Mouse (Mus musculus): ENCODE measurements at regions not wholly inside any gene's neighbourhood (a gene's known extent, or its start where the extent isn't known, plus 50 kb on each side); places are given as distances from the start of the nearest gene placed in this dataset.
"Not testable (repeated sequence)": the region's sequence is repeated elsewhere in the genome, so short reads cannot be mapped to it uniquely, and the experiment has no call there.

DNA sequence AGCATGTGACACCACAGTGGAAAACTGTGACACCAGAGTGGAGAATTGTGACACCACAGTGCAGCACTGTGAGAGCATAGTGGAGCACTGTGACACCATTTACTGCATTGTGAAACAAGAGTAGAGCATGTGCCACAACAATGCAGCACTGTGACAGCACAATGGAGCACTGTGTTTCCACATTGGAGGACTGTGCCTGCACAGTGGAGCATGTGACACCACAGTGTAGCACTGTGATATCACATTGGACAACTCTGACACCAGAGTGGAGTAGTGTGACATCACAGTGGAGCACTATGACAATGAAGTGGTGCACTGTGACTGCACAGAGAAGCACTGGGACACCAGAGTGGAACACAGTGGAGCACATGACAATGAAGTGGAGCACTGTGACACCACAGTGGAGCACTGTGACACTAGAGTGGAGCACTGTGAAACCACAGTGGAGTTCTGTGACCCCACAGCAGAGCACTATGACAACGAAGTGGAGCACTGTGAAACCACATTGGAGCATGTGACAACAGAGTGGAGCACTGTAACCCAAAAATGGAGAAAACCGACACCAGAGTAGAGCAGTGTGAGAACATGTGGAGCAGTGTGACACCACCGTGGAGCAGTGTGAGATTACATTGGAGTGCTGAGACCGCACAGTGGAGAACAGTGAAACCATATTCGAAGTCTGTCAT, 100.9 kb upstream of the Vmn1r2 start:
- Histone ChIP-seq H3K9ac (no peak overlapping the region), H3K36me3 (ENCODE audit: insufficient read depth) (no peaks in the 10 kb centered on the region), H3K4me3 (ENCODE audit: low read depth, low read length) (no peak overlapping the region), H3K4me1 (ENCODE audit: insufficient read depth) (no peaks in the 10 kb centered on the region), H3K9me3 (ENCODE audit: low read length) (peaks cover 85% of the 10 kb centered on the region), H3K4me2 (ENCODE audit: low read depth) (no peak overlapping the region), H3K27ac (ENCODE audit: low read depth, low read length) (no peak overlapping the region), H3K27me3 (ENCODE audit: insufficient read depth, low read length) (no peaks in the 10 kb centered on the region)
- DNase-seq (no peak), ATAC-seq (no peak)
- TF ChIP-seq CTCF (IDR thresholded peaks at IDR 0.05; ENCODE audit: low read depth), result no peak
- WGBS, result 77% methylated on average over 5 of the region's 5 CpGs

- no peak overlapping the region for H3K4me3 ChIP-seq (ENCODE audit: low read depth, low read length)
- H3K4me2 ChIP-seq (ENCODE audit: low read depth), result no peak overlapping the region
- DNase-seq (no peak), ATAC-seq (no peak)
- H3K4me1 ChIP-seq (ENCODE audit: insufficient read depth), result no peaks in the 10 kb centered on the region
- TF ChIP-seq CTCF (IDR thresholded peaks at IDR 0.05; ENCODE audit: low read depth), result no peak
- no peaks in the 10 kb centered on the region for H3K27me3 ChIP-seq (ENCODE audit: insufficient read depth, low read length)
- H3K27ac ChIP-seq (ENCODE audit: low read depth, low read length), result no peak overlapping the region
- H3K9ac ChIP-seq, result no peak overlapping the region
- H3K9me3 ChIP-seq (ENCODE audit: low read length), result peaks cover 80% of the 10 kb centered on the region
- 48% methylated on average over 2 of the region's 2 CpGs for WGBS
- H3K36me3 ChIP-seq (ENCODE audit: insufficient read depth), result no peaks in the 10 kb centered on the region
These were observed 99.9 kb upstream of the Vmn1r2 start for GRCm38 (mm10) chr4:3067265-3067664.

DNA sequence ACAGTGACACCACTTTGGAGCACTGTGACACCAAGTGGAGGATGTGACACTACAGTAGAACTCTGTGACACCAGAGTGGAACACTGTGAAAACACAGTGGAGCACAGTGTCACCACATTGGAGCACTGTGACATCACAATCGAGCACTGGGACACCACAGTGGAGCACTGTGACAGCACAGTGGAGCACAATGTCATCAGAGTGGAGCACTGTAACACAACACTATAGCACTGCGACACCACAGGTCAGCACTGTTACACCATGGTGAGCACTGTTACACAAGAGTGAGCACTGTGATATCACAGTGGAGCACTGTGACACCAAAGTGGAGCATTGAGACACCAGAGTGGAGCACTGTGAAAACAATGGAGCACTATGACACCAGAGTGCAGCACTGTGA, 99.5 kb upstream of the Vmn1r2 start:
- no peaks in the 10 kb centered on the region for H3K27me3 ChIP-seq (ENCODE audit: insufficient read depth, low read length)
- DNase-seq (no peak), ATAC-seq (peak; percentile 21)
- H3K4me2 ChIP-seq (ENCODE audit: low read depth), result no peak overlapping the region
- H3K27ac ChIP-seq (ENCODE audit: low read depth, low read length), result no peak overlapping the region
- H3K9ac ChIP-seq, result no peak overlapping the region
- H3K9me3 ChIP-seq (ENCODE audit: low read length), result peaks cover 80% of the 10 kb centered on the region
- WGBS, result 41% methylated on average over 2 of the region's 2 CpGs
- H3K4me1 ChIP-seq (ENCODE audit: insufficient read depth), result no peaks in the 10 kb centered on the region
- no peak overlapping the region for H3K4me3 ChIP-seq (ENCODE audit: low read depth, low read length)
- no peak for TF ChIP-seq CTCF (IDR thresholded peaks at IDR 0.05; ENCODE audit: low read depth)
- H3K36me3 ChIP-seq (ENCODE audit: insufficient read depth), result no peaks in the 10 kb centered on the region

DNA sequence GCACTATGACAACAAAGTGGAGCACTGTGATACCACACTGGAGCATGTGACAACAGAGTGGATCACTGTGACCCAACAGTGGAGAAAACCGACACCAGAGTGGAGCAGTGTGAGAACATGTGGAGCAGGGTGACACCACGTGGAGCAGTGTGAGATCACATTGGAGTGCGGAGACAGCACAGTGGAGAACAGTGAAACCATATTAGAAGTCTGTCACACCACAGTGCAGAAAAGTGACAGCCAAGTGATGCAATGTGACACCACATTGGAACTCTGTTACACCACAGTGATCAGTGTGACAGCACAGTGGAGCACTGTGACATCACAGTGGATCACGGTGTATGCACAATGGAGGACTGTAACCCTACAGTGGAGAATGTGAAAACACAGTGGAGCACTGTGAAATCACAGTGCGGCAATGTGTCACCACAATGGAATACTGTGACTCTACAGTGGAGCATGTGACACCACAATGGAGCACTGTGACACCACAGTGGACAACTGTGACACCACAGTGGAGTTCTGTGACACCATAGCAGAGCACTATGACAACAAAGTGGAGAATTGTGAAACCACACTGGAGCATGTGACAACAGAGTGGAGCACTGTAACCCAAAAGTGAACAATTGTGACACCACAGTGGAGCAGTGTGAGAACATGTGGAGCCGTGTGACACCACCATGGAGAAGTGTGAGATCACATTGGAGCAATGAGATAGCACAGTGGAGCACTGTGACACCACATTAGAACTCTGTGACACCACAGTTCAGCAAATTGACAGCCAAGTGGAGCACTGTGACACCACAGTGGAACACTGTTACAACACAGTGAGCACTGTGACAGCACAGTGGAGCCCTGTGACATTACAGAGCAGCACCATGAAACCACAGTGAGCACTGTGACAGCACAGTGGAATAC, 98.6 kb upstream of the Vmn1r2 start:
- ATAC-seq (peak; percentile 12; the same call in 1 of the 2 replicates), DNase-seq (no peak)
- whole genome bisulfite sequencing, result 87% methylated on average over 6 of the region's 6 CpGs
- TF ChIP-seq CTCF (IDR thresholded peaks at IDR 0.05; ENCODE audit: low read depth), result no peak
- Histone ChIP-seq H3K27me3 (ENCODE audit: insufficient read depth, low read length) (no peaks in the 10 kb centered on the region), H3K9me3 (ENCODE audit: low read length) (peaks cover 72% of the 10 kb centered on the region), H3K4me2 (ENCODE audit: low read depth) (no peak overlapping the region), H3K9ac (no peak overlapping the region), H3K36me3 (ENCODE audit: insufficient read depth) (no peaks in the 10 kb centered on the region), H3K27ac (ENCODE audit: low read depth, low read length) (no peak overlapping the region), H3K4me1 (ENCODE audit: insufficient read depth) (no peaks in the 10 kb centered on the region), H3K4me3 (ENCODE audit: low read depth, low read length) (no peak overlapping the region)

GRCm38 (mm10) chr4:3069341-3069740, 97.8 kb upstream of the Vmn1r2 start:
- 55% methylated on average over 1 of the region's 1 CpGs for WGBS
- H3K27me3 ChIP-seq (ENCODE audit: insufficient read depth, low read length), result no peaks in the 10 kb centered on the region
- H3K4me1 ChIP-seq (ENCODE audit: insufficient read depth), result no peaks in the 10 kb centered on the region
- ATAC-seq (peak; percentile 16; the same call in 1 of the 2 replicates), DNase-seq (no peak)
- no peak overlapping the region for H3K27ac ChIP-seq (ENCODE audit: low read depth, low read length)
- no peak overlapping the region for H3K4me3 ChIP-seq (ENCODE audit: low read depth, low read length)
- no peak overlapping the region for H3K9ac ChIP-seq
- H3K9me3 ChIP-seq (ENCODE audit: low read length), result peaks cover 64% of the 10 kb centered on the region
- H3K36me3 ChIP-seq (ENCODE audit: insufficient read depth), result no peaks in the 10 kb centered on the region
- no peak for TF ChIP-seq CTCF (IDR thresholded peaks at IDR 0.05; ENCODE audit: low read depth)
- H3K4me2 ChIP-seq (ENCODE audit: low read depth), result no peak overlapping the region

DNA sequence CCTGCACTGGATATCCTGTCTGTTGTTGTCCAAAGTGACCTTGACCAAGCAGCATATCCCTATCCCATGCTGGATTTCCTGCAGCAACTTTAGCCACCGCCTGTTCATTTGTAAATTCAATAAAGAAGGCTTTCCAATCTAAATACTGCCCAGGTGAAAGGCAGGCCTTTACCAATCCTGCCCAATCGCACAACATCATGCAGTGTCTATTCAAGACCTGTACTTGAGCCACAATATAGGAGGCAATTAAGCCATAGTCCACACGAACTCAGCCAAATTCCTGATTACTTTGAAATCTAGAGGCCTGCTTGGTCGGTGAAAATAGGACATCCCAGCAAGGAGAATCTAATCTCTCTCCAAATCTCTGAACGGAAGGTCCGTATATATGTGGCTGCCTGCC, 95.8 kb upstream of the Vmn1r2 start:
- H3K27me3 ChIP-seq (ENCODE audit: insufficient read depth, low read length); H3K36me3 ChIP-seq (ENCODE audit: insufficient read depth); H3K27ac ChIP-seq (ENCODE audit: low read depth, low read length); H3K4me2 ChIP-seq (ENCODE audit: low read depth); DNase-seq; H3K9ac ChIP-seq; ATAC-seq; H3K4me3 ChIP-seq (ENCODE audit: low read depth, low read length); H3K4me1 ChIP-seq (ENCODE audit: insufficient read depth): not testable (repeated sequence)
- peaks cover 44% of the 10 kb centered on the region for H3K9me3 ChIP-seq (ENCODE audit: low read length)
- 67% methylated on average over 6 of the region's 6 CpGs for WGBS

GRCm38 (mm10) chr4:3079901-3080300, 87.2 kb upstream of the Vmn1r2 start:
- DNase-seq (no peak), ATAC-seq (no peak)
- Histone ChIP-seq H3K4me1 (ENCODE audit: insufficient read depth) (no peaks in the 10 kb centered on the region), H3K36me3 (ENCODE audit: insufficient read depth) (no peaks in the 10 kb centered on the region), H3K9me3 (ENCODE audit: low read length) (peaks cover 59% of the 10 kb centered on the region), H3K4me2 (ENCODE audit: low read depth) (no peak overlapping the region), H3K9ac (no peak overlapping the region), H3K27ac (ENCODE audit: low read depth, low read length) (no peak overlapping the region), H3K27me3 (ENCODE audit: insufficient read depth, low read length) (no peaks in the 10 kb centered on the region), H3K4me3 (ENCODE audit: low read depth, low read length) (no peak overlapping the region)
- 87% methylated on average over 1 of the region's 1 CpGs for WGBS
- no peak for TF ChIP-seq CTCF (IDR thresholded peaks at IDR 0.05; ENCODE audit: low read depth)
